Mouse (Mus musculus) adrenal gland, postnatal 36 days (tissue): ENCODE data around the gene Lamc2. TPM values are rescaled to one million over a fixed set of nuclear protein-coding genes. Genes with fewer than 3 reads are reported as not detected.
"Not testable (repeated sequence)": the region's sequence is repeated elsewhere in the genome, so short reads cannot be mapped to it uniquely, and the experiment has no call there.

Experiments
- DNase-seq, 2 experiments: peaks; one replicate each; pipeline ENCODE4 v3.0.0; 2021; ENCODE audit warnings: mixed read lengths in 1 of 2
- total RNA-seq, 2 experiments: library from RNA; stranded (reverse); gene quantifications; 2 replicates each; pipeline ENCODE4 v1.2.3; 2021

Lamc2 gene
- total RNA-seq, 2 experiments from 2014 or later: 1.0 to 2.8 TPM

- DNase-seq: no peak
Measured at GRCm38 (mm10) chr1:153095328-153095727, 90.9 kb downstream of the Lamc2 start.

DNA sequence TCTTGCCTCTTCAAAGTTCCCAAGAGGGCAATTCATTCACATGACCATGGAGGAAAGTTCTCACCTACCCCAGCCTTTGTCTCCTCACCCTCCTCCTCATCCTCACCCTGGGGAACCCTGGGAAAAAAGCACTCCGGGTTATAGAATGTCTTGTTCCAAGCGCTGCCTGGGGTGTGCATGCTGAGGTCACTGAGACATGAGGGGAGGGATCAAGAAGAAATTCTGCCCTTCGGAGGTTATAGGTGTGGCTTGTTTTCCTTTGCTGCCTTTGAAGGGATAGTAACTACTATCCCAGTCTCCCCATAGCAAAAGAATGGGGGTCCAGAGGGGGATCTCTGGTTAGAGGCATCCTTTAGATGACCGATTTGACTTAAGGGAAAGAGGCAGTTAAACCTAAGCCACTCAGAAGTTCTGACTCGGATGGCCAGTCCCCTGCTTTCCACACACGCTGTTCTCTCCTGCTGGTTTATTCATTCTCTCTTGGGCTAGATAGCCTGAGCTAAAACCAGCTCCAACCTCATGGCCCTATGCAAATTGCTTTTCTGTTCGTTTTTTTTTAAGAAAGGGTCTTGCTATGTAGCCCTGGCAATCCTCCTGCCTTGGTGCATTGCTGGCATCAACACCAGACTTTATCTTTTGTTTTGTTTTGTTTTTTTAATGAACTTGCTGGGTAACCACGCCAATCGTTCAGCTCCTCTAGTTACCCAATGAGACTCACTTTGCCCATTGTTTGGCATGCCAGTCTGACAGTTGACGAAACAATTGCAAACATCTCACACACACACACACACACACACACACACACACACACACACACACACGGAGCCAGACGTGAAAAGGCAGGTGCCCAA is 91.8 kb downstream of the Lamc2 start:
- DNase-seq: no peak

- no peak for DNase-seq
Measured at GRCm38 (mm10) chr1:153093581-153093980, 92.7 kb downstream of the Lamc2 start.

- DNase-seq: no peak
Measured at GRCm38 (mm10) chr1:153093172-153093571, 93.1 kb downstream of the Lamc2 start.

- peak; percentile 68 to 80 for DNase-seq
Measured at GRCm38 (mm10) chr1:153092237-153092975, 93.8 kb downstream of the Lamc2 start.

DNA sequence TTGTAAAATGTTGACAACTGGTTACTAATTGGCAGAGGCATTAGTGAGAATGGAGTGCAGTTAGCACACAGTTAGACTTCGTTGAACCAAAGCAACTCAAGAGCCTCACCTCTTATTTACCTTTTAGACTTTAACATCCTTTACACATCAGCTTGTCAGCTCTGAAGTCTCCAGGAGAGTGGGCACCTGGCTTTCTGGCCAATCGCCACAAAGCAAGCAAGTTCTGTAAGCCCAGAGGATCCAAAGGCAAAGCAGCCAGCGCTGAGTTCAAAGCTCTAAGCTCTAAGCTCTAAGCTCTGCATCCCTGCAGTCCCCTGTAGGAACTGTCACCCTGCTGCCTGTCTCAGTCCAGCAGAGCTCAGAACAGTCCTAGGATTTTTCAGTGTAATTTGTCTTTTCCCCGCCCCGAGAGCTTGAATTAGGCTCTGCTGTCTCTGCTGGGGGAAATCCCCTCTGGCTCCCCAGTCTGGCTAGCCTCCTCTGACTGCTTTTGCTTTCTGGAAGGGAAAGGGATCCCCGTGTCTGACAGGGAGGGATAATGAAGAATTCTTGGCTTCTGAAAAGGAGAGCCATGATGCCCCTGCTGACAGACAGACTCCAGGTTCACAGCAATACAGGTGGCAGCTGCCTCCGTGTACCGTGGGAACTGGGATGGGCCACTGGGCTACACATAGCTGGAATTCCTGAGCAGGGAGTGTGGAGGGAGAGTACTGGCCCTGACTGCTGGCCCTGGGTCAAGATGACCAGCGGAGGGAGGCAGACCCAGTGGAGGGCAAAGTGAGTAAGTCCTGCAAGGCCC is 94.6 kb downstream of the Lamc2 start:
- no peak for DNase-seq

- DNase-seq: no peak
Measured at GRCm38 (mm10) chr1:153090807-153091206, 95.4 kb downstream of the Lamc2 start.

GRCm38 (mm10) chr1:153090081-153090480 is 96.2 kb downstream of the Lamc2 start:
- no peak for DNase-seq

DNA sequence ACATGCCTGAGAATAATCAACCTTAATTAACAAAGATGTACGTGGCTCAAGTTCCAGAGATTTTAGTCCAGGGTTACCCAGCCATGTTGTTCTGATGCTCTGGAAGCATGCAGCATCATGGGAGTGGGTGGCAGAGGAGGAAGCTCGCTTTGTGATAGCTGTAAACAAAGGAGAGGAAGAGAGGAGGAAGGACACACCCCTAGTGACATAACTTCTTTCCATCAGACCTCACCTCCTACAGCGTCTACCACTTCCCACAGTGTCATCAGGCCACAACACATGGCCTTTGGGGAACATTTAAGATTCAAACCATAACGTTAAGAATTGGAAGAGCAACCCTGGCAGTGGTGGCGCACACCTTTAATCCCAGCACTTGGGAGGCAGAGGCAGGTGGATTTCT is 98.5 kb downstream of the Lamc2 start:
- no peak for DNase-seq

- no peak for DNase-seq
Measured at GRCm38 (mm10) chr1:153085198-153085597, 101.0 kb downstream of the Lamc2 start.

DNA sequence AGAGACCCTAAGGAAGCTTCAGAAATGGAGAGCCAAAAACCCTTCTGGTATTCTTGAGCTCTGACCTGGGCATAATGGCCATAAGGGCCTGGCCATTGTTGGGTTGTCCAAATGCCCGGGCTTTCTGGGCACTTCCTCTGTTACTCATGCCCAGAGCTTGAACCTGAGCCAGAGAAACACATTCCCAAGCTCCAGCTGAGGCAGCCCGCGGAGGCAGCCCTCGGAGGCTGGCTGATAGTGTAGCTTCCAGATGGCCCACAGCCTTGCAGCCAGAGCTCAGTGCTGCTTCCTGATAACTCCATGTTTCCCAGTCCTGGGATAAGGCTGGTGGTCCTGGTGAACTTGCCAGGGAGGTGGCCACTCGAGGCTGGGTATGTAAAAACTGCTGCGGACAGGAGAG is 102.1 kb downstream of the Lamc2 start:
- DNase-seq: no peak

DNA sequence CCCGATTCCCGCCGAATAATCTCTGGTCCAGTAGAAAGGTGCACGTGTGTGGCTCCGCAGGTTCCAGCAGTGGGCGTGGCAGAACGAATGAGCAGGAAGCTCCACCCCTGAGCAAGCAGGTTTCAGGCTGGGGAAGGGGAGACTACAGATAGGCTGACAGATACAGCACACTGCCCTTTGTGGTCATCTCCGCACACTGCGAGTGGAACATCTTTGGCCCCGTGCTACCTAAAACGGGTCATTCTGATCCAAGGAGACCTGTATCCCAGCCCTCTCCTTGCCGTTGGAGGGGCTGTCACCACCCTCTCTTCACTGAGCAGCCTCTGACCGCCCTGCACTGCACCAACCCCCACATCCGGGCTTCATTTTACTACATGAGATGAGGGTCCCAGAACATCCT is 103.0 kb downstream of the Lamc2 start:
- not testable (repeated sequence) for DNase-seq

GRCm38 (mm10) chr1:153075955-153076354 is 110.3 kb downstream of the Lamc2 start:
- DNase-seq: no peak

DNA sequence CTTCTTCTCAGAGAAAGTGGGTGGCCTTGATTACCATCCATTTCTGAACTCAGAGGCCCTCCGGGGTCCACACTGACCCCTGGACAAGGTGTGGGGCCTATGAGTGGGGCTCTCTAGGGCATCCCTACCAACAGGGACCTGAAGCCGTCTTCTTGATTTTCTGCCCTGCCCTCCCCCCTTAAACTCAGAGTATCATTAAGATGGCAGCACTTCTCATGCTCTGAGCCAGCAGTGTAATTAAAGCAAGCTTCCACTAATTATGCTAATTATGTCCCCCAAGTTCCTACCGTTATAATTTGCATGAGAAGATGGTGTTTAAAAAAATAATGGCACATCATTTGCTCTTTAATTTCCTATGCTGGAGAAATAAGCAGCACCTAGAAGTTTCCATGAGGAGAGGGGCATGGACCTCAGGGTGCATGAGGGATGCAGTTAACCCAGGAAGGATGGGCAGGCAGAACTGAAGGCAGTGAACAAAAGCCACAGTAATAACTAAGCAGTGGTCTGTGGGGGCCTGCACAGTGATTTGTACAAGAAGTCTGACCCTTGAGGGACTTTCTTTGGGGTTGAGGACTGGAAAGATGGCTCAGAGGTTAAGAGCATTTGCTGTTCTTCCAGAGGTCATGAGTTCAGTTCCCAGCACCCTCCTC is 111.0 kb downstream of the Lamc2 start:
- no peak for DNase-seq

DNA sequence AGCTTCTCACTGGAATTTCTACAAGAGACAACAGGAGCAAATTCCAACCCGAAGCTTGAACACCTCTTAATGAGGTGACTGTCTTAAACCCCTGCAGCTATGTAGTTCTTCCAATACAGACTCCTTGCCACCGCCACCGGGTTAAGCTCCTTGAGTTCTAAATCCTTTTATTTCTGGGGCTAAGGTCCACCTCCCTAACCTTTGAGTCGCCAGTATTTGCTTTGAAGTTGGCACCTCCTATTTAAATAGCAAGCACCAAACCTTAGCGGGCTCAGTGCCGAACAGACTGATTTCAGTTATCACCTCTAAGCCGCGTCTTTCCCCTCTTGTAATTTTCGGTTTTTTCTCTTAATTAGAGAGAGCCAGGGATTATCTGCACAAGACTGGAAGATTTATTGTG is 112.8 kb downstream of the Lamc2 start:
- DNase-seq: no peak

Other genes with a start within 250 kb of the Lamc2 start
- 1 to 10 TPM in 1 of 2 experiments, under 1 TPM in 1; 0.93 to 1.2 TPM for gene Nmnat2, start 231.5 kb downstream of the Lamc2 start, total RNA-seq
- gene Lamc1, start 146.3 kb upstream of the Lamc2 start, total RNA-seq: 100 to 1,000 TPM in 1 of 2 experiments, 10 to 100 TPM in 1; 84.0 to 141 TPM
- under 1 TPM; 0.20 to 0.36 TPM for gene Shcbp1l, start 238.7 kb upstream of the Lamc2 start, total RNA-seq